In the genomic region with DNA sequence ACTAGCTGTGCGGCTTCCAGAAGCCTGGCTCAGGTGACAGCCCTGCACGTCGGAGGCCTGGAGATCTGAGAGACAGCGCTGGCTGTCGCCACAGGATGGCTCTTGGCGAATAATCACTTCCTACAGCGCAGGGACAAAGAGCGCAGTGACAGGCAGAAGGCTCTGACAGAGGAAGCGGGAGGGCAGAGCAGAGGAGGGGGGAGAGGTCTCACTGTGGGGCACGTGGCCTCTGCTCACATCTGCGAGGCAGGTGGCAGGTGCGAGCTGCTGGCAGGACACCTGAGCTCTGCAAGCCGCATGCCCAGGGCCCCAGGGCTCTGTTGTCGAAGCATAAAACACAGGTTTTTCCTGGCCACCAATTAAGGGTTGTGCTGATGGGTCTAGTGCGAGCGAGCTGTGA, we compare ENCODE assay signal across 9 mouse cellular contexts.
DNase-seq lines count a peak whose midpoint lies in the region; ATAC-seq and TF ChIP-seq lines count a peak whose summit lies in the region.
"Had no signal": no experiment of that assay in that cellular context is flagged by ENCODE, and none has a peak within 500 bp of the region (broad histone marks: within the 10 kb centered on the region; RNA-seq: fewer than 3 reads in every experiment).

No protein-coding gene starts in this region.

- no peaks in the 10 kb centered on the region for H3K9me3 ChIP-seq in hindbrain, embryonic 13.5 days
- no peaks in the 10 kb centered on the region for H3K9me3 ChIP-seq in midbrain, postnatal 0 days (ENCODE audit: low read length)

- no peak overlapping the region for H3K4me3 ChIP-seq in hindbrain, embryonic 13.5 days
- H3K4me3 ChIP-seq in midbrain, postnatal 0 days (ENCODE audit: low read depth, low read length), result no peak overlapping the region

- peak; percentile 76 for ATAC-seq in common myeloid progenitor, adult 5-6 weeks (replicated peaks; ENCODE audit: low read depth, poor library complexity, severe bottlenecking)
- peak; percentile 38 for ATAC-seq in hindbrain, embryonic 13.5 days (ENCODE audit: low FRiP score)
- peak; percentile 60 for ATAC-seq in midbrain, postnatal 0 days (ENCODE audit: low FRiP score)

- peak; percentile 35; the same call in 1 of the 2 replicates for TF ChIP-seq CTCF in midbrain, postnatal 0 days (IDR thresholded peaks at IDR 0.05)

- WGBS in hindbrain, embryonic 13.5 days, result 3% methylated on average over 16 of the region's 16 CpGs
- 8% methylated on average over 16 of the region's 16 CpGs for WGBS in midbrain, postnatal 0 days

- H3K36me3 ChIP-seq in hindbrain, embryonic 13.5 days, result no peaks in the 10 kb centered on the region
- no peaks in the 10 kb centered on the region for H3K36me3 ChIP-seq in midbrain, postnatal 0 days (ENCODE audit: insufficient read depth, low read length)

- peaks cover 17% of the 10 kb centered on the region for H3K27me3 ChIP-seq in hindbrain, embryonic 13.5 days
- no peaks in the 10 kb centered on the region for H3K27me3 ChIP-seq in midbrain, postnatal 0 days (ENCODE audit: insufficient read depth, low read length)

- peak overlapping the region; percentile 86 for H3K27ac ChIP-seq in hindbrain, embryonic 13.5 days
- H3K27ac ChIP-seq in midbrain, postnatal 0 days (ENCODE audit: low read depth, low read length), result peak overlapping the region; percentile 55; the same call in 1 of the 2 replicates
- H3K27ac ChIP-seq: liver, embryonic 14.5 days had no signal

- peaks cover 69% of the 10 kb centered on the region for H3K4me1 ChIP-seq in hindbrain, embryonic 13.5 days (replicated peaks)
- peaks cover 19% of the 10 kb centered on the region for H3K4me1 ChIP-seq in midbrain, postnatal 0 days (ENCODE audit: insufficient read depth, low read length)

- DNase-seq in cerebellum, adult 9-11 months, result peak; percentile 58
- DNase-seq in cerebellum, adult 11 months, result no peak
- DNase-seq in midbrain, postnatal 0 days (ENCODE audit: low spot score), result peak; percentile 83
- DNase-seq in left cerebral cortex, postnatal 25 days (ENCODE audit: low spot score in 2 of 2), result no peak
- no peak for DNase-seq in spleen, postnatal 14 days (ENCODE audit: low spot score in 2 of 2)
- no peak for DNase-seq in adrenal gland, adult 2 months

- no peak overlapping the region for H3K4me2 ChIP-seq in hindbrain, embryonic 13.5 days
- H3K4me2 ChIP-seq in midbrain, postnatal 0 days (ENCODE audit: low read depth, low read length, poor library complexity, severe bottlenecking), result no peak overlapping the region

- peak overlapping the region; percentile 19; the same call in 1 of the 2 replicates for H3K9ac ChIP-seq in hindbrain, embryonic 13.5 days
- no peak overlapping the region for H3K9ac ChIP-seq in midbrain, postnatal 0 days (replicated peaks; ENCODE audit: low read length, poor library complexity, severe bottlenecking)
- H3K9ac ChIP-seq: liver, embryonic 14.5 days had no signal

- intact Hi-C loops in left cerebral cortex, postnatal 25 days (cut with DNase I), result no loop called here

Comparison
In these comparisons a context has a peak if more than half of its experiments do, and no peak if none do; other contexts are left out.
1. DNase-seq: peak in cerebellum, adult 9-11 months (single experiment) and midbrain, postnatal 0 days (single experiment); none in cerebellum, adult 11 months (single experiment), left cerebral cortex, postnatal 25 days (0 of 2), spleen, postnatal 14 days (0 of 2) and adrenal gland, adult 2 months (single experiment).
2. Peak in every context shown above with its lines, with median percentiles within 50 percentile points of each other: ATAC-seq.